Mouse (Mus musculus) liver, embryonic 11.5 days (tissue): Measurements from ENCODE around the gene A1bg. TPM values are rescaled to one million over a fixed set of nuclear protein-coding genes. Genes with fewer than 3 reads are reported as not detected.

Experiments used
- polyA plus RNA-seq: library from polyadenylated mRNA; unstranded; fragments of >200 nt; fragmentation: Nextera tagmentation; extraction: Ambion mirVana; gene quantifications from 2 replicates; pipeline ENCODE4 v1.2.1, GENCODE M21; 2014

A1bg gene
- polyA plus RNA-seq, 1 experiment from 2014 or later = not detected

Other genes starting within 250 kb of the A1bg start
- 10.7 and 11.4 TPM in 2 replicates for gene Fam84b, start 69.2 kb downstream of the A1bg start, polyA plus RNA-seq